Mouse (Mus musculus) midbrain, embryonic 14.5 days (tissue): ENCODE results near the gene Slc25a20. TPM values are rescaled to one million over a fixed set of nuclear protein-coding genes. Genes with fewer than 3 reads are reported as not detected.

Source experiments
- ATAC-seq: fragments of 200-750 bp; cut with Nextera tagmentation; 2 replicates; pipeline ENCODE4 v1.8.0; 2017; ENCODE audit warnings: moderate number of reproducible peaks, moderate library complexity; ENCODE audit not compliant: low FRiP score, low TSS enrichment
- DNase-seq: peaks from one replicate; pipeline ENCODE4 v3.0.0-alpha.2; 2015
- H3K27ac ChIP-seq: fragments of 300-500 bp; sonication (generic); replicated peaks from 2 replicates; pipeline ENCODE4 v1.5.1; 2014; ENCODE audit warnings: mild to moderate bottlenecking, low read depth, low read length, moderate library complexity
- H3K27me3 ChIP-seq: fragments of 300-500 bp; sonication (generic); 2 replicates; pipeline ENCODE4 v1.6.1; 2014; ENCODE audit warnings: low read length, control low read depth, mixed read lengths; ENCODE audit not compliant: control insufficient read depth, insufficient read depth
- H3K36me3 ChIP-seq: fragments of 300-500 bp; sonication (generic); 2 replicates; pipeline ENCODE4 v1.6.1; 2014; ENCODE audit warnings: low read length, control low read depth; ENCODE audit not compliant: control insufficient read depth, insufficient read depth
- H3K4me1 ChIP-seq: fragments of 300-500 bp; sonication (generic); 2 replicates; pipeline ENCODE4 v1.6.1; 2014; ENCODE audit warnings: mild to moderate bottlenecking, antibody characterized with exemption, low read length, control low read depth; ENCODE audit not compliant: control insufficient read depth, insufficient read depth
- H3K4me2 ChIP-seq: fragments of 300-500 bp; sonication (generic); 2 replicates; pipeline ENCODE4 v1.6.1; 2014; ENCODE audit warnings: mild to moderate bottlenecking, low read length, moderate library complexity
- H3K4me3 ChIP-seq: fragments of 300-500 bp; sonication (generic); replicated peaks from 2 replicates; pipeline ENCODE4 v1.5.1; 2014; ENCODE audit warnings: low read depth, low read length
- H3K9ac ChIP-seq: fragments of 300-500 bp; sonication (generic); replicated peaks from 2 replicates; pipeline ENCODE4 v1.6.1; 2014; ENCODE audit warnings: mild to moderate bottlenecking, low read length, moderate library complexity
- H3K9me3 ChIP-seq: fragments of 300-500 bp; sonication (generic); 2 replicates; pipeline ENCODE4 v1.6.1; 2016; ENCODE audit warnings: low read length, control low read depth, mixed read lengths; ENCODE audit not compliant: control insufficient read depth
- WGBS: fragments of 180-500 bp; shearing (Covaris S2); extraction: QIAGEN DNeasy Blood & Tissue Kit; methylation state at CpG from one replicate; pipeline ENCODE4 v1.1.7; 2014; 5-methylcytosine and 5-hydroxymethylcytosine counted together
- polyA plus RNA-seq: library from polyadenylated mRNA; unstranded; fragments of >200 nt; fragmentation: Nextera tagmentation; extraction: Ambion mirVana; gene quantifications from 2 replicates; pipeline ENCODE4 v1.2.1, GENCODE M21; 2014

Gene Slc25a20
- polyA plus RNA-seq, 1 experiment from 2014 or later = 26.8 TPM

DNA sequence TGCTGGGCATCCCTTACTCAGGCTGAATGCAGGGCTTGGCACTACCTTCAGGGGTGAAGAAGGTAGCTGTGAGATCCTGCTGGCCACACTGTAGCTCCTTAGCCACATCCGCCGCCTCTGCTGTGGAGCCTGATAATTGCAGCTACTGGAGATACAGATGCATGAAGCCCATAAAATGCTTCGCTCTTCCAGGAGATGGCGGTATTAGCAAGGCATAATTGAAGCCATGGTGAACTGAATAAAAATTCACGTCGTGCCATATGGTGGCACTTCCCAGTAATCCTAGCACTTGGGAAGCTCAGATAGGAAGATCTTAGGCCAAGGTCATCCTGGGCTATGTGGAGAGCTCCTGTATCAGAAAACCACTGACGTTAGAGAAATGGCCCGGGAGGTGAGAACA lies 8.0 kb downstream of the Slc25a20 start:
- Histone ChIP-seq H3K4me1 (no peaks in the 10 kb centered on the region), H3K27ac (no peak overlapping the region), H3K36me3 (peaks cover 30% of the 10 kb centered on the region), H3K4me3 (no peak overlapping the region), H3K9me3 (no peaks in the 10 kb centered on the region), H3K27me3 (no peaks in the 10 kb centered on the region), H3K9ac (no peak overlapping the region), H3K4me2 (no peak overlapping the region)
- WGBS = 54% methylated on average over 8 of the region's 8 CpGs
- peak; percentile 62 for DNase-seq
- no peak for ATAC-seq

DNA sequence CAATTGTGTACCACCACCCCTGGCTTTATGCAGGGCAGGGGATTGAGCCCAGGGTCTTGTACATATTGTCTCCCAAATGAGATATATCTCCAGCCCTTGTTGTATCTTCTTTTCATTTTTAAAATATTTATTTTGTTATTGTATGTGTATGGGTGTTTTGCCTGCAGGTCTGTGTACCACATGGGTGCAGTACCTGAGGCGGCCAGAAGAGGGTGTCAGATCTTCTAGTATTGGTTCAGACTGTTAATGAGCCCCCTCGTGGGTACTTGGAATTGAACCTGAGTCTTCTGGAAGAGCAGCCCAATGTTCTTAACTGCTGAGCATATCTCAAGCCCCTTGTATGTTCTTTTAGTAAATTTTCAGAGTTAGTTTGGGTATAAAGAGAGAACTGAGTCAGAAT lies 11.3 kb downstream of the Slc25a20 start:
- Histone ChIP-seq H3K27me3 (no peaks in the 10 kb centered on the region), H3K9me3 (no peaks in the 10 kb centered on the region), H3K4me2 (no peak overlapping the region), H3K4me1 (no peaks in the 10 kb centered on the region), H3K4me3 (no peak overlapping the region), H3K27ac (no peak overlapping the region), H3K36me3 (peaks cover 34% of the 10 kb centered on the region), H3K9ac (no peak overlapping the region)
- ATAC-seq = no peak
- 48% methylated on average over 2 of the region's 2 CpGs for WGBS
- no peak for DNase-seq

- H3K9ac ChIP-seq = no peak overlapping the region
- H3K36me3 ChIP-seq = peaks cover 47% of the 10 kb centered on the region
- no peak overlapping the region for H3K4me3 ChIP-seq
- H3K27ac ChIP-seq = no peak overlapping the region
- no peak overlapping the region for H3K4me2 ChIP-seq
- DNase-seq (no peak), ATAC-seq (no peak)
- no peaks in the 10 kb centered on the region for H3K27me3 ChIP-seq
- 93% methylated on average over 15 of the region's 15 CpGs for WGBS
- H3K9me3 ChIP-seq = no peaks in the 10 kb centered on the region
- no peaks in the 10 kb centered on the region for H3K4me1 ChIP-seq
Measured at GRCm38 (mm10) chr9:108680026-108680425, 18.1 kb downstream of the Slc25a20 start.

- no peak overlapping the region for H3K4me3 ChIP-seq
- peaks cover 19% of the 10 kb centered on the region for H3K36me3 ChIP-seq
- peaks cover 13% of the 10 kb centered on the region for H3K4me1 ChIP-seq
- no peak overlapping the region for H3K4me2 ChIP-seq
- no peak for ATAC-seq
- H3K27ac ChIP-seq = no peak overlapping the region
- H3K9me3 ChIP-seq = no peaks in the 10 kb centered on the region
- H3K9ac ChIP-seq = no peak overlapping the region
- WGBS = 13% methylated on average over 4 of the region's 4 CpGs
- peak; percentile 55 for DNase-seq
- H3K27me3 ChIP-seq = no peaks in the 10 kb centered on the region
Measured at GRCm38 (mm10) chr9:108686475-108686887, 24.6 kb downstream of the Slc25a20 start.

- ATAC-seq (no peak), DNase-seq (no peak)
- Histone ChIP-seq H3K27ac (no peak overlapping the region), H3K36me3 (peaks cover 15% of the 10 kb centered on the region), H3K4me1 (peaks cover 16% of the 10 kb centered on the region), H3K4me3 (no peak overlapping the region), H3K9me3 (no peaks in the 10 kb centered on the region), H3K4me2 (no peak overlapping the region), H3K9ac (no peak overlapping the region), H3K27me3 (no peaks in the 10 kb centered on the region)
- WGBS = 75% methylated on average over 6 of the region's 6 CpGs
Measured at GRCm38 (mm10) chr9:108687181-108687580, 25.3 kb downstream of the Slc25a20 start.

DNA sequence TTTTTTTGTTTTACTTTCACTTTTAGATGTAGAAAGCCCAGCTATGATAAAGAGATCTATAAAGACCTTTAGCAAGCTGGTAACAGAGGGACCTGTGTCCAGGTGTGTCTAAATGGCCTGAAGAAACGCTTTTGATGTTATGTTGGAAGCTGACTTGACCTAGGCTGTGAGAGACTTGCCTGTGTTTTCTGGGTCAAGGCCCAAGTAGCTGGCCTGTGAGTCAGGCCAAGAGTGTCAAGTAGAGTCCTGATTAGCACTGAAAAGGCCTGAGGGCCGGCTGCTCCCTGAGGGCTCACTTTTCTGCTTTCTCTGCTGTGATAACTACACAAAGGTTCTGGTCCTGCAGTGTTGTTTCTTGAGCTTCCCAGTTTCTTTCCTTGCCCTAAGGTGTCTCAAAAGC lies 25.8 kb downstream of the Slc25a20 start:
- WGBS = 71% methylated on average over 2 of the region's 2 CpGs
- no peak overlapping the region for H3K9ac ChIP-seq
- ATAC-seq (no peak), DNase-seq (no peak)
- H3K36me3 ChIP-seq = peaks cover 10% of the 10 kb centered on the region
- H3K4me1 ChIP-seq = peaks cover 16% of the 10 kb centered on the region
- no peak overlapping the region for H3K4me2 ChIP-seq
- no peak overlapping the region for H3K4me3 ChIP-seq
- H3K9me3 ChIP-seq = no peaks in the 10 kb centered on the region
- H3K27ac ChIP-seq = no peak overlapping the region
- no peaks in the 10 kb centered on the region for H3K27me3 ChIP-seq

GRCm38 (mm10) chr9:108688451-108688850 lies 26.6 kb downstream of the Slc25a20 start:
- Histone ChIP-seq H3K4me1 (peaks cover 21% of the 10 kb centered on the region), H3K27ac (peak overlapping the region; percentile 65; the same call in 1 of the 2 replicates)

GRCm38 (mm10) chr9:108689106-108689505 lies 27.2 kb downstream of the Slc25a20 start, which contains the start of gene Prkar2a:
TSS of gene Prkar2a (plus strand) at chr9:108689314.
- peak; percentile 85 for DNase-seq
- H3K27ac ChIP-seq = peak within 1 kb of the TSS; percentile 65
- no peak for ATAC-seq
- peaks cover 28% of the 10 kb centered on the region for H3K4me1 ChIP-seq
- 17% methylated on average over 1 of the region's 1 CpGs for whole genome bisulfite sequencing
- peaks cover 5% of the 10 kb centered on the region; the same call in 1 of the 2 replicates for H3K36me3 ChIP-seq
- no peak within 1 kb of the TSS for H3K4me3 ChIP-seq
- H3K9me3 ChIP-seq = no peaks in the 10 kb centered on the region
- H3K9ac ChIP-seq = no peak within 1 kb of the TSS
- H3K27me3 ChIP-seq = no peaks in the 10 kb centered on the region
- peak within 1 kb of the TSS; percentile 5; the same call in 1 of the 2 replicates for H3K4me2 ChIP-seq

More at GRCm38 (mm10) chr9:108688451-108688850, 26.6 kb downstream of the Slc25a20 start:
- no peak for DNase-seq
- ATAC-seq = no peak
- Histone ChIP-seq H3K4me3 (no peak overlapping the region), H3K9me3 (no peaks in the 10 kb centered on the region), H3K27me3 (no peaks in the 10 kb centered on the region), H3K4me2 (no peak overlapping the region), H3K9ac (no peak overlapping the region), H3K36me3 (peaks cover 5% of the 10 kb centered on the region; the same call in 1 of the 2 replicates)
- 68% methylated on average over 9 of the region's 9 CpGs for WGBS

- Histone ChIP-seq H3K9me3 (no peaks in the 10 kb centered on the region), H3K9ac (no peak overlapping the region), H3K4me3 (no peak overlapping the region), H3K27me3 (no peaks in the 10 kb centered on the region), H3K4me2 (no peak overlapping the region), H3K4me1 (peaks cover 36% of the 10 kb centered on the region), H3K36me3 (no peaks in the 10 kb centered on the region), H3K27ac (no peak overlapping the region)
- ATAC-seq (no peak), DNase-seq (no peak)
- 89% methylated on average over 1 of the region's 1 CpGs for WGBS
Measured at GRCm38 (mm10) chr9:108689993-108690392, 28.1 kb downstream of the Slc25a20 start.
